Mouse (Mus musculus) liver, adult 2 months (tissue): ENCODE results near the gene Zfp30. TPM values are rescaled to one million over a fixed set of nuclear protein-coding genes. Genes with fewer than 3 reads are reported as not detected.

Experiments
- DNase-seq: peaks from one replicate; pipeline ENCODE4 v3.0.0-alpha.2; 2011; ENCODE audit warnings: low read depth, low spot score; ENCODE audit errors: extremely low read depth
- H3K27ac ChIP-seq: fragments of 200-500 bp; replicated peaks from 2 replicates; pipeline ENCODE4 v1.5.1; 2012; ENCODE audit warnings: low read depth, mild to moderate bottlenecking, control low read depth, inconsistent platforms, low read length; ENCODE audit not compliant: insufficient read depth
- H3K27me3 ChIP-seq: fragments of 200-500 bp; 2 replicates; pipeline ENCODE4 v1.6.1; 2012; ENCODE audit warnings: mild to moderate bottlenecking, moderate library complexity, low read length, inconsistent platforms; ENCODE audit not compliant: control insufficient read depth, insufficient read depth
- H3K36me3 ChIP-seq: fragments of 200-500 bp; 2 replicates; pipeline ENCODE4 v1.6.1; 2012; ENCODE audit warnings: low read length, inconsistent platforms; ENCODE audit not compliant: control insufficient read depth, insufficient read depth
- H3K4me1 ChIP-seq: fragments of 200-500 bp; 2 replicates; pipeline ENCODE4 v1.6.1; 2011; ENCODE audit warnings: low read length; ENCODE audit not compliant: control insufficient read depth, insufficient read depth
- H3K4me3 ChIP-seq: fragments of 200-500 bp; 2 replicates; pipeline ENCODE4 v1.5.1; 2011; ENCODE audit warnings: low read depth, mild to moderate bottlenecking, control low read depth, low read length, moderate library complexity; ENCODE audit not compliant: insufficient read depth
- H3K79me2 ChIP-seq: fragments of 200-500 bp; 2 replicates; pipeline ENCODE4 v1.6.1; 2012; ENCODE audit warnings: inconsistent platforms, mild to moderate bottlenecking, low read length, moderate library complexity; ENCODE audit not compliant: control insufficient read depth, insufficient read depth
- H3K9ac ChIP-seq: fragments of 200-500 bp; 2 replicates; pipeline ENCODE4 v1.6.1; 2012; ENCODE audit warnings: low read depth, mild to moderate bottlenecking, control low read depth, inconsistent platforms, low read length
- CTCF ChIP-seq: fragments of 200-500 bp; IDR thresholded peaks from 2 replicates; pipeline ENCODE4 v1.5.1; 2011; ENCODE audit warnings: low read depth, low read length, control low read depth
- POLR2A ChIP-seq: fragments of 200-500 bp; IDR thresholded peaks from 2 replicates; pipeline ENCODE4 v1.6.1; 2011; ENCODE audit warnings: low read length, control low read depth; ENCODE audit not compliant: insufficient read depth; ENCODE audit errors: extremely low read depth
- WGBS: fragments of 180-500 bp; shearing (Covaris S2); methylation state at CpG from one replicate; pipeline ENCODE4 v1.1.7; 2018; 5-methylcytosine and 5-hydroxymethylcytosine counted together
- polyA plus RNA-seq: library from polyadenylated mRNA; depleted of rRNA; stranded (reverse); fragments of >200 nt; gene quantifications from 2 replicates; pipeline ENCODE4 v1.2.3, GENCODE M21; 2012
- total RNA-seq: library from RNA; depleted of rRNA; stranded (reverse); fragments of >200 nt; gene quantifications from 2 replicates; pipeline ENCODE4 v1.2.3, GENCODE M21; 2014

Zfp30 gene
- total and polyA plus RNA-seq, 2 experiments, result 1.5 to 1.8 TPM

DNA sequence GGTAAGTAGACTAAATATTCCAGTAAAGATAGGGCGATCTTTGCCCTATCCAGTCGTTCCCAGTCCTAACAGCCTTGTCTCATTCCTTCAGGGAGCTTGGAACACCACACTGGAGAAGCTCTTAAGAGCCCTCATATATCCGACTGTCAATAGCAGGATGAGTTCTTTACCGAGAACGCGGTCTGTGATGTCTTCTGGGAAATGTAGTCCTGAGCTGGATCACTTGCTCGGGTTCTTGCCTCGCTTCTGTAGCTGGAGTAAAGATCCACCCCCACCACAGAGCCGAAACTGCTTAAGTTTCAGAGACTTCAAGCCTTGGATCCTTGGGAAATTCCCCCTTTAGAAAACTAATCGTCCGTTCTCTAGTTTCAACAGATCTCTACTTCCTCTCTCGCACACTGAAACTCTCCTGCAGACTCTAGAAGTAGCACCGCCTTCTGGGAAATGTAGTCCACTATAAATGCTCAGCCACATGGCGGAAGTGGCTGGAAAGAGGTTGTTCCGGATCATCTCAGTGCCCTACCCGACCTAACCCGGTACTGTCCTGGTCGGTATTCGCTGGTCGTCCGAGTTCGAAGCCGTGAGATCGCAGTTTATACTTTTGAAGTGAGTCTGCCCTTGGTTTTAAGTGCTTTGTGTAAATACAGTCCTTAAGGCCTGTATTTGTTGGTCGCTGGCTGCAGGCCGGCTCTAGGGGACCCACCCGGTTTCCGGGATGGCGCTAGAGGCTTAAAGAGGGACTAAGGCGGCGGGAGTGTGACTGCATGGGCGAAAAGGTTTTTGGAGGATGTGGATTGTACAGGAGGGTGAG lies 15.5 kb upstream of the Zfp30 start, which contains the start of gene Zfp84:
Gene Zfp84, plus strand, starts transcription at position 463 of the 811 bp plus-strand sequence.
- H3K27me3 ChIP-seq, result no peaks in the 10 kb centered on the region
- under 1% methylated on average over 32 of the region's 32 CpGs for WGBS
- TF ChIP-seq POLR2A (peak; percentile 39; the same call in 1 of the 2 replicates), CTCF (no peak)
- peak within 1 kb of the TSS; percentile 73 for H3K9ac ChIP-seq
- peaks cover 15% of the 10 kb centered on the region for H3K36me3 ChIP-seq
- H3K4me3 ChIP-seq, result peak within 1 kb of the TSS; percentile 64
- peaks cover 4% of the 10 kb centered on the region for H3K4me1 ChIP-seq
- H3K79me2 ChIP-seq, result peaks cover 4% of the 10 kb centered on the region; the same call in 1 of the 2 replicates
- DNase-seq, result peak; percentile 98
- peak within 1 kb of the TSS; percentile 94 for H3K27ac ChIP-seq

DNA sequence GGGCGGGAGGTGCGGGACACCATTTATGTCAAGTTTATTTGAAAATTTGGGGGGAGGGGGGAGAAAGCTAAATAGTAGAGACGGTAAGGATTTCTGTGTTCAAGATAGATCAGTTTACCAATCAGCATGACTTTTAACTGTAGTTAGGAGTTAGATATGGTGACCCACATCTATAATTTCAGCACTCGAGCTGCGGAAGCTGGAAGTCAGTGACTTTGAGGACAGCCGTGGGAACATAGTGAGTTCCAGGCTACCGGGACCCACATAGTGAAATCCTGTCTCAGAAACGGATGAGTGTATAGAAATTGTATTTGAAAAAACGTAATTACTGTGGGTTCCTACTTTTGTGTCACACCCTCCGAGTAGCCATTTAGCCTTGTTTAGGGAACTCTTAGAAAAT lies 14.8 kb upstream of the Zfp30 start:
- Histone ChIP-seq H3K27ac (peak overlapping the region; percentile 59), H3K27me3 (no peaks in the 10 kb centered on the region), H3K9ac (peak overlapping the region; percentile 52), H3K4me3 (peak overlapping the region; percentile 54), H3K36me3 (peaks cover 19% of the 10 kb centered on the region), H3K79me2 (peaks cover 4% of the 10 kb centered on the region; the same call in 1 of the 2 replicates), H3K4me1 (peaks cover 4% of the 10 kb centered on the region)
- TF ChIP-seq POLR2A, result no peak
- no peak for TF ChIP-seq CTCF
- no peak for DNase-seq
- whole genome bisulfite sequencing, result 4% methylated on average over 10 of the region's 10 CpGs

DNA sequence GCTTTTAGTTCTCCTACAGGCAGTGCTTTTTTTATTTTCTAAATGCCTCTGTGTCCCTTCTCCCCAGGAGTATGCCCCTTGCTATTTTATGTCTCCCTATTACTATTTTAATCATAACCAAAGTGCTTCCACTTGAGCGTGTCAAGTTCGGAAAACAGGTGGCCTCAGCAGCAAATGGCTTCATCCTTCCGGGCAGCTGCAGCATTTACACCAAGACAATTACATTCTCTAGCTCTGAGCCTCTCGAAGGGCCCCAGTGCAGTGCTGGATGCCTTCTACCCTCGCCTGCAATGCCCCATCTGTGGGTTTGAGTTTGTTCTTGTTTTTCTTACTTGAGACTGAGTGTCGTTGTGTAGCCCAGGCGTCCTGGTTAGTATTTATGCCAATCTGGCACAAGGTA lies 10.3 kb upstream of the Zfp30 start:
- Histone ChIP-seq H3K4me1 (no peaks in the 10 kb centered on the region), H3K36me3 (peaks cover 62% of the 10 kb centered on the region), H3K79me2 (peaks cover 4% of the 10 kb centered on the region; the same call in 1 of the 2 replicates), H3K9ac (no peak overlapping the region), H3K27ac (no peak overlapping the region), H3K27me3 (no peaks in the 10 kb centered on the region), H3K4me3 (no peak overlapping the region)
- TF ChIP-seq POLR2A (no peak), CTCF (no peak)
- no peak for DNase-seq
- WGBS, result 96% methylated on average over 7 of the region's 7 CpGs

DNA sequence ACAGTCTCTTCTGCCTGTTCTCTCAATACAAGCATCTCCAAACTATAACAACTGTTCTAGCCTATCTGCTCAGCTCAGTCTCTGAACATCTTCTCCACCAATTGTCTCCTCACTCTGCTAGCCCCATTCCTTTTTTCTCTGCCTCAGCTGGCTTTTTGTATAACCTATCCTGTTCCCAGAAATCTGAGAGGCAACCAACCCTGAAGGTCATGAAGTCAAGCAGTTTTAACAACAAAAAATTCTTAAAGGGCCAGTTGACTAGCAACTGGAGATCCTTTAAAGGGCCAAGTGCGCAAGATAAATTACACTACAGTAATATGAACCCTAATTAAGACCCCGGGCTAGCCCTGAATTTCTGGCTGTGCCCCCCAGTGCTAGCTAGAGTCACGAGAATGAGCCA lies 9.4 kb upstream of the Zfp30 start:
- H3K27ac ChIP-seq, result no peak overlapping the region
- H3K27me3 ChIP-seq, result no peaks in the 10 kb centered on the region
- H3K4me3 ChIP-seq, result no peak overlapping the region
- DNase-seq, result no peak
- H3K79me2 ChIP-seq, result peaks cover 4% of the 10 kb centered on the region; the same call in 1 of the 2 replicates
- H3K4me1 ChIP-seq, result no peaks in the 10 kb centered on the region
- 96% methylated on average over 3 of the region's 3 CpGs for WGBS
- H3K36me3 ChIP-seq, result peaks cover 66% of the 10 kb centered on the region
- TF ChIP-seq POLR2A, result no peak
- no peak for TF ChIP-seq CTCF
- H3K9ac ChIP-seq, result no peak overlapping the region

DNA sequence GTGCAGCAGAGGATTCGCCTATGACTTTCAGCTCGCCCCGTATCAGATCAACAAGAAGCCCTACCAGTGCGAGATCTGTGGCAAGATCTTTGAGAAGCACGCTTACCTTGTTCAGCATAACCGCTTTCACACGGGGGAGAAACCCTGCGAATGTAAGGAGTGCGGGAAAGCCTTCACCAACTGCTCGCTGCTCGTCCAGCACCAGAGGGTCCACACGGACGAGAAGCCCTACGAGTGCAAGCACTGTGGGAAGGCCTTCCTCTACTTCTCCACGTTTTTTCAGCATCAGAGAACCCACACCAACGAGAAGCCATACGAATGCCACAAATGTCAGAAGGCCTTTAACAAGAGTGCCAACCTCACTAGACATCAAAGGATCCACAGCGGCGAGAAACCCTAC lies 7.2 kb upstream of the Zfp30 start:
- H3K79me2 ChIP-seq, result no peaks in the 10 kb centered on the region
- no peak for DNase-seq
- peaks cover 64% of the 10 kb centered on the region for H3K36me3 ChIP-seq
- TF ChIP-seq POLR2A (no peak), CTCF (no peak)
- 99% methylated on average over 19 of the region's 19 CpGs for WGBS
- no peak overlapping the region for H3K4me3 ChIP-seq
- no peaks in the 10 kb centered on the region for H3K27me3 ChIP-seq
- H3K27ac ChIP-seq, result no peak overlapping the region
- H3K9ac ChIP-seq, result no peak overlapping the region
- no peaks in the 10 kb centered on the region for H3K4me1 ChIP-seq

DNA sequence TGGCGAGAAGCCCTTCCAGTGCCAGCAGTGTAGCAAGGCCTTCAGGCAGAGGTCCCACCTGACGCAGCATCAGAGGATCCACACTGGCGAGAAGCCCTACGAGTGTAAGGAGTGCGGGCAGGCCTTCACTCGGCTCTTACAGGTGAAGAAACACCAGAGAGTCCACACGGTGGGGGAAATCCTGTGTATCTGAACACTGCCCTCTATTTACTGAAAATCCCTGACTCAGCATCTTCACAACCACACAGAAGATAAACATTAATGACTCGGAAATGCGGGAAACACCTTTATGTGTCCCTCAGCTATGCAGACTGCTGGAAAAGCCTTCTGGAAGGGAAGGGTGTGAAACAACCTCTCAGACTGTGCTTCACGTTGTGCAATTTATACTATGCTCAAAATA lies 6.4 kb upstream of the Zfp30 start:
- no peak overlapping the region for H3K27ac ChIP-seq
- TF ChIP-seq POLR2A (no peak), CTCF (no peak)
- no peaks in the 10 kb centered on the region for H3K4me1 ChIP-seq
- no peak overlapping the region for H3K4me3 ChIP-seq
- no peaks in the 10 kb centered on the region for H3K79me2 ChIP-seq
- peaks cover 59% of the 10 kb centered on the region for H3K36me3 ChIP-seq
- DNase-seq, result no peak
- 96% methylated on average over 10 of the region's 10 CpGs for WGBS
- no peak overlapping the region for H3K9ac ChIP-seq
- H3K27me3 ChIP-seq, result no peaks in the 10 kb centered on the region
